11 mouse cellular contexts compared by ENCODE assay signal in genomic region chr16:85393430-85393948, GRCm38 (mm10).
DNase-seq lines count a peak whose midpoint lies in the region.
"Had no signal": no experiment of that assay in that cellular context is flagged by ENCODE, and none has a peak within 500 bp of the region (broad histone marks: within the 10 kb centered on the region; RNA-seq: fewer than 3 reads in every experiment).

No protein-coding gene starts in this region.

- peak; percentile 30 for DNase-seq in kidney, postnatal 10 days
- no peak for DNase-seq in kidney, adult 8-10 months
- DNase-seq in adrenal gland, adult 2 months, result peak; percentile 44
- peak; percentile 23 for DNase-seq in embryonic facial prominence, embryonic 10.5 days (ENCODE audit: low spot score)
- peak; percentile 14 to 37 for DNase-seq in heart, postnatal 36 days
- DNase-seq in c-Kit-positive CD71-positive TER-119-positive erythroid progenitor cells, embryonic 14.5 days (ENCODE audit: low spot score), result no peak
- no peak for DNase-seq in frontal cortex, postnatal 25 days (ENCODE audit: low spot score in 2 of 2)
- no peak for DNase-seq in spleen, adult 18-20 months
- DNase-seq: forebrain, postnatal 0 days; liver; right cerebral cortex, postnatal 4 days had no signal

- H3K9me3 ChIP-seq in embryonic facial prominence, embryonic 10.5 days, result no peaks in the 10 kb centered on the region

- no peaks in the 10 kb centered on the region for H3K27me3 ChIP-seq in embryonic facial prominence, embryonic 10.5 days (replicated peaks; ENCODE audit: low read depth, poor library complexity, severe bottlenecking)

- no peak overlapping the region for H3K4me3 ChIP-seq in embryonic facial prominence, embryonic 10.5 days

- WGBS in embryonic facial prominence, embryonic 10.5 days, result 31% methylated on average over 4 of the region's 4 CpGs

- no peak overlapping the region for H3K27ac ChIP-seq in embryonic facial prominence, embryonic 10.5 days (replicated peaks)

- peaks cover 11% of the 10 kb centered on the region for H3K4me1 ChIP-seq in embryonic facial prominence, embryonic 10.5 days

- no peaks in the 10 kb centered on the region for H3K36me3 ChIP-seq in embryonic facial prominence, embryonic 10.5 days (replicated peaks)

- intact Hi-C loops in heart, postnatal 36 days (cut with DNase I), result no loop called here

Comparison
In these comparisons a context has a peak if more than half of its experiments do, and no peak if none do; other contexts are left out.
1. DNase-seq: peak in kidney, postnatal 10 days (single experiment), adrenal gland, adult 2 months (single experiment), embryonic facial prominence, embryonic 10.5 days (single experiment) and heart, postnatal 36 days (2 of 2); none in kidney, adult 8-10 months (0 of 2), c-Kit-positive CD71-positive TER-119-positive erythroid progenitor cells, embryonic 14.5 days (single experiment), frontal cortex, postnatal 25 days (0 of 2) and spleen, adult 18-20 months (0 of 2).